Mouse (Mus musculus) kidney, adult 2 months (tissue): ENCODE measurements around the gene Rai1.

Experiments
- CTCF ChIP-seq: fragments of 200-500 bp; conservative IDR thresholded peaks from 2 replicates; pipeline ENCODE4 v1.5.1; 2011; ENCODE audit warnings: low read depth, mild to moderate bottlenecking, control low read depth, low read length, moderate library complexity, mixed read lengths; ENCODE audit not compliant: insufficient read depth, insufficient read length
- POLR2A ChIP-seq: fragments of 200-500 bp; IDR thresholded peaks from one replicate; pipeline ENCODE4 v1.6.1; 2011; ENCODE audit warnings: low read depth, low read length, control low read depth

- no peak for TF ChIP-seq CTCF
- TF ChIP-seq POLR2A, result no peak
These were observed 91.5 kb downstream of the Rai1 start for GRCm38 (mm10) chr11:60196344-60196743.
